Mouse (Mus musculus) liver, adult 2 months (tissue): ENCODE measurements at regions not wholly inside any gene's neighbourhood (a gene's known extent, or its start where the extent isn't known, plus 50 kb on each side); places are given as distances from the start of the nearest gene placed in this dataset.

Experiments
- DNase-seq: peaks from one replicate; pipeline ENCODE4 v3.0.0-alpha.2; 2011; ENCODE audit warnings: low read depth, low spot score; ENCODE audit errors: extremely low read depth
- H3K27ac ChIP-seq: fragments of 200-500 bp; replicated peaks from 2 replicates; pipeline ENCODE4 v1.5.1; 2012; ENCODE audit warnings: low read depth, mild to moderate bottlenecking, control low read depth, inconsistent platforms, low read length; ENCODE audit not compliant: insufficient read depth
- H3K27me3 ChIP-seq: fragments of 200-500 bp; 2 replicates; pipeline ENCODE4 v1.6.1; 2012; ENCODE audit warnings: mild to moderate bottlenecking, moderate library complexity, low read length, inconsistent platforms; ENCODE audit not compliant: control insufficient read depth, insufficient read depth
- H3K36me3 ChIP-seq: fragments of 200-500 bp; 2 replicates; pipeline ENCODE4 v1.6.1; 2012; ENCODE audit warnings: low read length, inconsistent platforms; ENCODE audit not compliant: control insufficient read depth, insufficient read depth
- H3K4me1 ChIP-seq: fragments of 200-500 bp; 2 replicates; pipeline ENCODE4 v1.6.1; 2011; ENCODE audit warnings: low read length; ENCODE audit not compliant: control insufficient read depth, insufficient read depth
- H3K4me3 ChIP-seq: fragments of 200-500 bp; 2 replicates; pipeline ENCODE4 v1.5.1; 2011; ENCODE audit warnings: low read depth, mild to moderate bottlenecking, control low read depth, low read length, moderate library complexity; ENCODE audit not compliant: insufficient read depth
- H3K79me2 ChIP-seq: fragments of 200-500 bp; 2 replicates; pipeline ENCODE4 v1.6.1; 2012; ENCODE audit warnings: inconsistent platforms, mild to moderate bottlenecking, low read length, moderate library complexity; ENCODE audit not compliant: control insufficient read depth, insufficient read depth
- H3K9ac ChIP-seq: fragments of 200-500 bp; 2 replicates; pipeline ENCODE4 v1.6.1; 2012; ENCODE audit warnings: low read depth, mild to moderate bottlenecking, control low read depth, inconsistent platforms, low read length
- CTCF ChIP-seq: fragments of 200-500 bp; IDR thresholded peaks from 2 replicates; pipeline ENCODE4 v1.5.1; 2011; ENCODE audit warnings: low read depth, low read length, control low read depth
- POLR2A ChIP-seq: fragments of 200-500 bp; IDR thresholded peaks from 2 replicates; pipeline ENCODE4 v1.6.1; 2011; ENCODE audit warnings: low read length, control low read depth; ENCODE audit not compliant: insufficient read depth; ENCODE audit errors: extremely low read depth
- WGBS: fragments of 180-500 bp; shearing (Covaris S2); methylation state at CpG from one replicate; pipeline ENCODE4 v1.1.7; 2018; 5-methylcytosine and 5-hydroxymethylcytosine counted together

DNA sequence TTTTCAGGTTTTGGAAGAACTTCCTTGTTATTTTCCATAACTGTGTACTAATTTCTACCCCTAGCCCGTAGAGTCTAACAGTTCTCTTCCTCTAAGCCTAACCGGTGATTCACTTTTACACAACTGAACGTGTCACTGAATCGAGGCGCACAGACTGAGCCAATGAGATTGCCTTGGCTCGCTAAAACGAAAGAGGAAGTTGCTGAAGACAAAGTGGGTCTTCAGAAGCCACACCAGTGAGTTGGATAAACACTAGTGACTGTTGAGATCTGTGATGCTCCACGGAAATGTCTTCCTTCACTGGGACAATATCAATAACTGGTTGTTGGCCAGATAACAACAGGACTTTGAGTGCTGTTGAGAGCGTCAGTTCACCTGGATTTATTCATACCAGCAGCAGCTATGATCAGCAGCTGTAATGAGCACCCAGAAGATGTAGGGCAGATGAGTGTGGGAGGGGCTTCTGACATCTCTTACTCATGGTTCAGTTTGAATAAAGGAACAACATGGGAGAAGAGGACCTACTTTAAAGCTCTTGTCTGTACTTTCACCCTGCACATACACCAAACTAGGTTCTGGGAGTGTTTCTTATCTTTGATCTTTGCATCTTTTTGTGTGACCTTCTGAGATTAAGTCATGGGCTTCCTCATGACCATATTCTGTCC, 75.3 kb upstream of the Igfbp7 start:
- no peak for DNase-seq
- Histone ChIP-seq H3K27ac (no peak overlapping the region), H3K79me2 (no peaks in the 10 kb centered on the region), H3K4me1 (no peaks in the 10 kb centered on the region), H3K27me3 (peaks cover 2% of the 10 kb centered on the region; the same call in 1 of the 2 replicates), H3K36me3 (no peaks in the 10 kb centered on the region), H3K4me3 (no peak overlapping the region), H3K9ac (no peak overlapping the region)
- WGBS = 79% methylated on average over 9 of the region's 9 CpGs
- TF ChIP-seq CTCF (no peak), POLR2A (no peak)

DNA sequence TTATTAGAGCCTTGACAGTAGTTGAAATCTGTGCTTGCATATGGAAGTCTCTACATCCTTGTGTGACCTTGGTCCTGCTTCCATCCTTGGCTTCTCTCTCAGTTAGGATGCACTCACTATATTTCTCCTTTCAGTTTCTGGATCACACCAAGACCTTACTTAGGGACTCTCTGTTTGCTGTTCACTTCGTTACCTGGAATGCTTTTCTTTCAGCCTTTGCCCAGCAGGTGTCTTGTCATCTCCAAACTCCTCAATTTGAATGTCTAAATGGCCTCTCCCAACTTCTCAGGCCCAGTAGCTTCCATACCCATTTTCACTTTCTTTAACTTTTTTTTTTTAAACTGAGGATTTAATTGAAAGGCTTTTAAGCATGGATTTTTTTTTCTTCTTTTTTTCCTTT, 74.0 kb upstream of the Igfbp7 start:
- Histone ChIP-seq H3K27ac (no peak overlapping the region), H3K4me3 (no peak overlapping the region), H3K36me3 (no peaks in the 10 kb centered on the region), H3K79me2 (no peaks in the 10 kb centered on the region), H3K9ac (no peak overlapping the region), H3K27me3 (no peaks in the 10 kb centered on the region), H3K4me1 (no peaks in the 10 kb centered on the region)
- DNase-seq = no peak
- WGBS = 40% methylated on average over 1 of the region's 1 CpGs
- TF ChIP-seq POLR2A (no peak), CTCF (no peak)

DNA sequence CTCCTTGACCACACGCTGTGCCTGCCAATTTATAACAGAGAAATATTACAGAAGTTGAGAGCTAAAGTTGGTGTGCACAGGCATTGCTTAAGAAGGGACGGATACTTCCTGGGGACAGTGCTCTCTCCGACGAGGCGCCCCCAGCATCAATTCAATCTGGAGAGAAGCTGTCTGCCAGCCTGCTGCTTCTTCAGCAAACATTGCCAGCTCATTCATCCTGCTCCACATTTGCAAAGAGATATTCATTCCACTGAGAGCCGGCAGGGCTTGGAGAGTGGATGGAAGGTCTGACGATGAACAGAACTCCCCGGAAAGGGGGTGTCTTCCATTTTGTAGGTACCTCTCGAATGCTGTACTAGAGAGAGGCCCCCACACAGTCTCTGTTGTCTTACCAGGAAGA, 70.0 kb upstream of the Igfbp7 start:
- Histone ChIP-seq H3K4me3 (no peak overlapping the region), H3K9ac (no peak overlapping the region), H3K4me1 (no peaks in the 10 kb centered on the region), H3K27ac (no peak overlapping the region), H3K79me2 (no peaks in the 10 kb centered on the region), H3K36me3 (no peaks in the 10 kb centered on the region), H3K27me3 (no peaks in the 10 kb centered on the region)
- TF ChIP-seq POLR2A (no peak), CTCF (no peak)
- no peak for DNase-seq
- 67% methylated on average over 9 of the region's 9 CpGs for WGBS

DNA sequence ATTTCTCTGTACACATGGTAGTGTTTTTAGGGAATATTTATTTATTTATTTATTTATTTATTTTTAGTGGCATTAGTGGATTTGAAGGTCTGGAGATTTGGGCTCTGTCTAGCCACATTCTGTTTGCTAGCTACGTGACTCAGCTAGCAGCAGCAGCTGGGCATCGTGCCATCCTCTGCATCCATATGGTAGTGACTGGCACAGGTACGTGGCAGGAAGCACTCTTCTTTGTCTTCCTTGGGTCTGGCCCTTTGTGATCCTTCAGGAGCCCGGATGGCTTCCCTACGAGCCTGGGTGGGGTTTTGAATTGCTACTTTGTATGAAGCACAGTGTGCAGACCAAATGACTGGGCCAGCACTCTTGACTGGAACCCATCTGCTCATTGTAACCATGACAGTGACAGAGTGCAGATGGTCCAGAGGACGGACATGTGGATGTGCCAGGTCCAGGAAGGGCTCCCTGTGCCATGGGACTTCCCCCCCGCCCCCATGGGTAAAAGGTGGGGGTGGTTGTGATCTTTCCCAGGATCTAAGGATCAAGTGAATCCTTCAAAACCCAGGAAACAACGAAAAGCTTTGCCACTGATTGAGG, 66.2 kb upstream of the Igfbp7 start:
- Histone ChIP-seq H3K9ac (no peak overlapping the region), H3K27ac (no peak overlapping the region), H3K36me3 (no peaks in the 10 kb centered on the region), H3K79me2 (no peaks in the 10 kb centered on the region), H3K27me3 (no peaks in the 10 kb centered on the region), H3K4me3 (no peak overlapping the region), H3K4me1 (no peaks in the 10 kb centered on the region)
- TF ChIP-seq POLR2A (no peak), CTCF (no peak)
- WGBS = 70% methylated on average over 8 of the region's 8 CpGs
- no peak for DNase-seq

DNA sequence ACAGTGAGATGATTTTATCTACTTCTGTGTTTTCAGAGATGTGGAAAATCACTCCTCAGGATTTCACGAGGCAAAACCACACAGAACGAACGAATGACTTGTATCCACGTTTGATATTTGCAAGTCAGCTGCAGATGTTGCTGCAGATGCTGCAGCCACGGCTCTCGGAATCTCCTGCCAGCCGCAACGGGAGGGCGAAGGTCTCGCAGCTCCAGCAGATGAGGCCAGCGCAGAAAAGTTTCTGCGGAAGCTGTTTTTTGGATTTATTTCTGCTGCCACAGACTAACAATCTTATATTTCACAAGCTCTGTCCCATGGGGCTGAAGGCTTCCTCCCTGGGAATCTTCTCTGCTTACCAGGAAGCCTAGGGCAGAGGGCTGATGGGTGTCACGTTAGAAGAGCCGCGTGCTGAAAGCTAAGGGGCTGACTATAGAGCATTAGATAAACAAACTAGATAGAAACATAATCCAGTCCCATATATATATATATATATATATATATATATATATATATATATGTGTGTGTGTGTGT, 61.5 kb upstream of the Igfbp7 start:
- Histone ChIP-seq H3K9ac (no peak overlapping the region), H3K79me2 (no peaks in the 10 kb centered on the region), H3K36me3 (no peaks in the 10 kb centered on the region), H3K4me3 (no peak overlapping the region), H3K4me1 (no peaks in the 10 kb centered on the region), H3K27ac (no peak overlapping the region), H3K27me3 (no peaks in the 10 kb centered on the region)
- no peak for DNase-seq
- TF ChIP-seq POLR2A = no peak
- no peak for TF ChIP-seq CTCF
- 81% methylated on average over 15 of the region's 15 CpGs for WGBS

DNA sequence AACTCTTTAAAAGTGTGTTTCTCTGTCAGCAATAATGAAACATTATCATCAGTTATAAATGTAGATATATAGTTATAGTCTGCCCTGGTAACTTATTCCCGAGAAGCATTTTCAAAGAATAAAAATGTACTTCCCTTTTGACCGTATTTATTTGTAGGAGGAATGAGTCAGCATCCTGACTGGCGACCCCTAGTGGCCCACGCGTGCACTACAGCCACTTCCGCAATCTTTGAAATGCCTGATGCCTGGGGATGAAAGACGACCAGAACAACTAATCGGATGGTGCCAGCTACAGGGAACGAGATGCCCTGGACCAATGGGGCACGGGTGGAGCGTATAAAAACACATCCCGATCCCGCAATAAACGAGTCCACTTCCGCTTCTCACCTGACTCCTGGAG, 60.6 kb upstream of the Igfbp7 start:
- H3K36me3 ChIP-seq = no peaks in the 10 kb centered on the region
- no peaks in the 10 kb centered on the region for H3K4me1 ChIP-seq
- H3K27me3 ChIP-seq = no peaks in the 10 kb centered on the region
- no peak for TF ChIP-seq POLR2A
- TF ChIP-seq CTCF = peak; percentile 96
- H3K9ac ChIP-seq = no peak overlapping the region
- WGBS = 55% methylated on average over 15 of the region's 15 CpGs
- DNase-seq = peak; percentile 35
- no peak overlapping the region for H3K27ac ChIP-seq
- no peak overlapping the region for H3K4me3 ChIP-seq
- no peaks in the 10 kb centered on the region for H3K79me2 ChIP-seq
